Mouse (Mus musculus): ENCODE measurements around the gene Ifi208. TPM values are rescaled to one million over a fixed set of nuclear protein-coding genes. Genes with fewer than 3 reads are reported as not detected.
"Not testable (repeated sequence)": the region's sequence is repeated elsewhere in the genome, so short reads cannot be mapped to it uniquely, and the experiment has no call there.

Gene Ifi208
- not detected in 2 replicates for polyA plus RNA-seq (2012; rRNA removed)

DNA sequence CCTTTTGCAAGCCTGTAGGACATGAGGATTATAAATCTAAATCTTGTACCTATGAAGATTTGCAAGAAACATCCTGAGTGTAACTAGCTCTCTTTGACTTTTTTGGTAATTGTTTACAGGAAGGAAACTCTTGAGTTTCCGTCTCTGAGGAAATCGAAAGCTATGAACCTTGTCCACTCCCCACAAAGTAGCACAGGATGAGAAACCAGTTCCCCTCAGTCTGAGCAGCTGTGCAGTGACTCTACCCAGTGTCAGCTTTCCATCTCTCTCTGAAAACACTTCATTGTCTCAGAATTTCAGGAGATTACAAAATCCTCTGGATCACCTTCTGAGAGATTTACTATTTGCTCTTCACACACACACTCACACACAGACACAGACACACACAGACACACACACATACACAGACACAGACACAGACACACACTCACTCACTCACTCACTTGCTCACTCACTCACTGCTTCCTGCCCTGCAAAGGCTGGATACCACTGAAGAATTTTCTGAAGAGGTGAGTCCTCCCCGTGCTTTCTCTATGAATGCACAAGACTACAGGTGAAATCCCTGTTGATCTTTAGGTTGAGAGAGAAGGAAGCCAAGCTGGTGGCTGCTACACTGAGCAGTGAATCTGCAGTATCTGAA, at the start of gene Ifi208:
Ifi208 (plus strand) TSS at position 218 of the 640 bp plus-strand sequence.
- DNase-seq (ENCODE audit: low read depth) = not testable (repeated sequence)

DNA sequence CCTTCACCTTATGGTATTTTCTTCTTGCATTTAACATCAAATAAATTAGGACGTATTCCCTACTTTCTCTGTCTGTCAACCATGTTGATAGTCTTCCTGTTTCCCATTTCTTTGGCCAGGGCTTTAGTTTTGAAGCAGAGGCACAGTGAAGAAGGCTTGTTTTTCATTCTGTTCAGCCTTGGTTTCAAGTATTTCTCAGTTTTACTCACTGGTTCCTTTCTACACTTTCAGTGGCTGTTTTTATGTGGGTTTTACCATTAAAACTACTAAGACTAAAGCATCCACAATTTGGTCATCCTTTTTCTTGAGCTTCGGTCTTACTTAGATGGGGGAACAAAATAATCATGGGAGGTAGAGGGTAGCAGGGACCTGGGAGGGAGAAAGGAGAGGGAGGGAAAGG, 49.4 kb upstream of the Ifi208 start:
- no peak for TF ChIP-seq CTCF (IDR thresholded peaks at IDR 0.05; ENCODE audit: borderline replicate concordance, extremely low read depth, insufficient read depth, insufficient read length)
- TF ChIP-seq POLR2A (IDR thresholded peaks at IDR 0.05; ENCODE audit: borderline replicate concordance, extremely low read depth, insufficient read depth, insufficient read length, poor library complexity, severe bottlenecking) = no peak
- no peak for DNase-seq (ENCODE audit: low read depth)

DNA sequence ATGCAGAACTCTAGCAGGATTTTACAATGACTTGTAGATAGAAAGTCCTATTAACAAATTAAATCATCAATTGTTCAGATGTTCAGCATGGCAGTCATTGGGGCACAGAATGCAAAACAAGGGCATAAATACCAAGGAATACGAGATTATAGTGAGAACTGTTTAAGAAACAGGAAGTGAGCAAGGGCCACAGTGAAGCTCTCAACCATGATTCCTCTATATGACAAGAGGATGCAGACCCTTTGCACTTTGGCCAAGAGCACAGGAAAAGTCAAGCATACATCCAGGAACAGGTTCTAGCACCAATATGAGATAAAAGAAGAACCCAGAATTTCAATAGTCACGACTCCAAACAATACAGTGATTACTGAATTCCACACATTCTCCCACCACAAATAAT, 46.8 kb upstream of the Ifi208 start:
- no peak for TF ChIP-seq CTCF (IDR thresholded peaks at IDR 0.05; ENCODE audit: borderline replicate concordance, extremely low read depth, insufficient read depth, insufficient read length)
- no peak for TF ChIP-seq POLR2A (IDR thresholded peaks at IDR 0.05; ENCODE audit: borderline replicate concordance, extremely low read depth, insufficient read depth, insufficient read length, poor library complexity, severe bottlenecking)
- DNase-seq (ENCODE audit: low read depth) = no peak

GRCm38 (mm10) chr1:173630622-173631021, 42.9 kb upstream of the Ifi208 start, which contains the start of gene Ifi209:
Gene Ifi209 (plus strand): TSS chr1:173630917.
- not testable (repeated sequence) for DNase-seq (ENCODE audit: low read depth)

GRCm38 (mm10) chr1:173633969-173634645, 39.4 kb upstream of the Ifi208 start:
- TF ChIP-seq CTCF (IDR thresholded peaks at IDR 0.05; ENCODE audit: borderline replicate concordance, extremely low read depth, insufficient read depth, insufficient read length) (no peak), POLR2A (IDR thresholded peaks at IDR 0.05; ENCODE audit: borderline replicate concordance, extremely low read depth, insufficient read depth, insufficient read length, poor library complexity, severe bottlenecking) (no peak)
- DNase-seq (ENCODE audit: low read depth) = no peak

DNA sequence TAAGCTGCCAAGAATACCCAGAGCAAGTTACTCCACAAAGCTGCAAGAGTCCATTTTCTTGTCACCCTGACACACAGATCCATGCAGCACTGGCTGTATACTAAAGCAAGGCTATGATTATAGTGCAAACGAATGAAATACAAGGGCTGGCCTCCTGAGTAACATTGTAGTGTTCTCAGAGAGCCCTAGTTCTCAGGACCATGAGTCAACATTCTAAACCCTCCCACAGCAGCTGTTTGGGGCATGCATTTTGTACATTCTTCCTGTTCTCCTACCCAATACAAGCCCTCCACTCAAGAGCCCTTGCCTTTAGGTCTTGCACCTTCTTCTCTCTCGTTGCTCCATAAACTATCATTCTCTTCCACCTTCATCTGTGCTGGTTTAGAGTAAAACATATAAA, 28.1 kb upstream of the Ifi208 start:
- DNase-seq (ENCODE audit: low read depth) = no peak
- TF ChIP-seq CTCF (IDR thresholded peaks at IDR 0.05; ENCODE audit: borderline replicate concordance, extremely low read depth, insufficient read depth, insufficient read length) (no peak), POLR2A (IDR thresholded peaks at IDR 0.05; ENCODE audit: borderline replicate concordance, extremely low read depth, insufficient read depth, insufficient read length, poor library complexity, severe bottlenecking) (no peak)

GRCm38 (mm10) chr1:173657973-173658372, 15.5 kb upstream of the Ifi208 start:
- TF ChIP-seq CTCF (IDR thresholded peaks at IDR 0.05; ENCODE audit: borderline replicate concordance, extremely low read depth, insufficient read depth, insufficient read length) (no peak), POLR2A (IDR thresholded peaks at IDR 0.05; ENCODE audit: borderline replicate concordance, extremely low read depth, insufficient read depth, insufficient read length, poor library complexity, severe bottlenecking) (no peak)
- DNase-seq (ENCODE audit: low read depth) = no peak

DNA sequence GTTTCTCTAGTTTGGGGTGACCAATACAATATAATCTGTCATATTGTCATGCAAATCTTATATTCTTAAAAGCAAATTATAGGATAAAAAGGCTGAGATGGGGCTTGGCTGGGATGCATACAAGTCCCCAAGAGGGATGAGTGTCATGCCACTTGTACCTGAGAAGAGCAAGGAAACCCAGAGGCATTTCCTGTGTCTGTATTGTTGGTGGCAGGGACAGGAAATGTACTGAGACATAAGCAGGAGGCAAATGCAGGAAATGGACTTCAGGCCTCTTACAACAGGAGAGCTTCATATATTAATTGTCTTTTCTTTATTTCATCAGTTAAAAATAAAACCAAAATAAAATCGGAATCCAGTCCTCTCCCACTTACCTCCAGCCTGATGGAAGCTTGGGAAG, 5.1 kb downstream of the Ifi208 start:
- DNase-seq (ENCODE audit: low read depth) = not testable (repeated sequence)

GRCm38 (mm10) chr1:173694270-173694669, 20.8 kb downstream of the Ifi208 start:
- TF ChIP-seq CTCF (IDR thresholded peaks at IDR 0.05; ENCODE audit: borderline replicate concordance, extremely low read depth, insufficient read depth, insufficient read length) (no peak), POLR2A (IDR thresholded peaks at IDR 0.05; ENCODE audit: borderline replicate concordance, extremely low read depth, insufficient read depth, insufficient read length, poor library complexity, severe bottlenecking) (no peak)

GRCm38 (mm10) chr1:173733219-173733618, 59.7 kb downstream of the Ifi208 start:
- TF ChIP-seq CTCF (IDR thresholded peaks at IDR 0.05; ENCODE audit: borderline replicate concordance, extremely low read depth, insufficient read depth, insufficient read length) = no peak
- peak; percentile 7 for DNase-seq (ENCODE audit: low read depth)

More at GRCm38 (mm10) chr1:173694270-173694669, 20.8 kb downstream of the Ifi208 start:
- no peak for DNase-seq (ENCODE audit: low read depth)

DNA sequence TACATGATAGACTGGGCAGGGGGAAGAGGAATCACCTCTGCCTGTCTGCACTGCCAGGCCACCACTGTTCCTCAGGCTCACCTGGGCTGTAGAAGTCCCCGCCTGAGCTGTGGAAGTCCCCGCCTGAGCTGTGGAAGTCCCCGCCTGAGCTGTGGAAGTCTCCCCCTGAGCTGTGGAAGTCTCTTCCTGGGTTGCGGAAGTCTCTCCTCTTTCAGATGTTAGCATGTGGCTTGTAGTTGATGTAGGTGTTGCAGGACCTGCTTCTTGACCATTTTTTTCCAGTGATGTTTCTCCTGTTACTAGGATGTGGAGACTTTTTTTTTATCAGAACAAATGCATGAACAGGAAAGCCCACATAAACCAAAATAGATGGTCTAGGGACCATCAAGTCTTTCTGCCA, 61.5 kb downstream of the Ifi208 start:
- DNase-seq (ENCODE audit: low read depth) = not testable (repeated sequence)

DNA sequence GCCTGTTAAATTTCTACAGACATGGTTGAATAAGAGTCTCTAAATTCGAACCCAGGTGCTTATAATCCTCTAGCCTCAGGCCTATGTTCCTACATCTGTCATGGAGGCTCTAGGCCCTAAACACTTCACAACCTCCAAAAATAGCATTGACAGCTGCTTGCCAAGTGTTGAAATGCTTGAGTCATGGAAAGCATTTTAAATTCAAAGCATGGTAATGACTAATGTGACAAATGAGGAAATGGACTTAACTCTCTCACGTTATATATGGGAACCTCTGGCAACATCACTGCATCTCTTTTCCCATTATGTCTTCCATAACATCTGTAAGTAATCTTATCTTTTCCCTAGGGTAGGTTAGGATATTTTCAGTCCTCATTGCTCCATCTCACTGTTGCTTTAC, 63.5 kb downstream of the Ifi208 start:
- TF ChIP-seq CTCF (IDR thresholded peaks at IDR 0.05; ENCODE audit: borderline replicate concordance, extremely low read depth, insufficient read depth, insufficient read length) (no peak), POLR2A (IDR thresholded peaks at IDR 0.05; ENCODE audit: borderline replicate concordance, extremely low read depth, insufficient read depth, insufficient read length, poor library complexity, severe bottlenecking) (no peak)
- no peak for DNase-seq (ENCODE audit: low read depth)

GRCm38 (mm10) chr1:173740537-173740936, 67.1 kb downstream of the Ifi208 start:
- TF ChIP-seq POLR2A (IDR thresholded peaks at IDR 0.05; ENCODE audit: borderline replicate concordance, extremely low read depth, insufficient read depth, insufficient read length, poor library complexity, severe bottlenecking) = no peak

More at GRCm38 (mm10) chr1:173740537-173740936, 67.1 kb downstream of the Ifi208 start:
- DNase-seq (ENCODE audit: low read depth) = no peak

Data from brain, embryonic 14.5 days (tissue).